Mouse (Mus musculus) fibroblast of lung, adult 2 months (primary cell): Measurements from ENCODE around the gene Olfr1151.

Source experiments
- DNase-seq: peaks from one replicate; pipeline ENCODE4 v3.0.0-alpha.2; 2011; ENCODE audit warnings: low read depth

Olfr1151 gene

DNA sequence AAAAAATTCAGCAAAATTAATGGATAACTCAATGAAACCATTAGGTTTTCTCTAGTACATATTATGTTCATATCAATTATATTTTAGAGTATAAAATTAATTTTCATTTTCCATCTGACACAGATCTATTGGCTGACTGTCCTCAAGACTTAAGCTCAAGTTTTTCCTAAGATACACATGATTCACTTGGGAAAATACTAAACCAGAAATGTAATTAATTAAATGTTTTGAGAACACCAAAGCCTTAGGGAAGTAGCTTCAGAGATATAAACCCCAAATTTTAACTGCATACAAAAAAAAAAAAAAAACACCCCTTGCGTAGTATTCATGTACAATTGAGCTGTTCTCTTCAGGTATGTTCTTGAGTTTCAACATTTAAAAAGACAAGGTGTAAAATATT lies at the start of gene Olfr1151:
TSS of gene Olfr1151 (plus strand) at position 301 of the 400 bp plus-strand sequence.
- no peak for DNase-seq

DNA sequence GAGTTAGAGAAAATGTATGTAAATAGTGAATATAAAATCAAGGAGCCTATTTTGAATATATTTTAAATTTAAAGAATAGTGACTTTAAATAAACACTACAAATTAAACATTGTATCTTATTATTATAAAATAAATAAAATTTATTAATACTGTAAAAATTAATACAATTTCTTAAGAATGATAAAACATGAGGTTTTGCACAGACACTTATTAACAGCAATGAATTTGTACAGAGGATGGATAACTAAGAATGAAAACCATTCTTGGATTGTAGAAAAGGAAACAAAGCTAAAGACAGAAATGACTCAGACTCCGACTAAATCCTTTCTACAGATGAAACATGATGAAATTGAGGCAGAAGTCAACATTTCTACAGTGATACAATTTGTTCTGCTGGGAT lies 46.1 kb upstream of the Olfr1151 start, which contains the start of gene Olfr1145:
TSS of gene Olfr1145 (plus strand) at position 301 of the 400 bp plus-strand sequence.
- DNase-seq, result no peak

DNA sequence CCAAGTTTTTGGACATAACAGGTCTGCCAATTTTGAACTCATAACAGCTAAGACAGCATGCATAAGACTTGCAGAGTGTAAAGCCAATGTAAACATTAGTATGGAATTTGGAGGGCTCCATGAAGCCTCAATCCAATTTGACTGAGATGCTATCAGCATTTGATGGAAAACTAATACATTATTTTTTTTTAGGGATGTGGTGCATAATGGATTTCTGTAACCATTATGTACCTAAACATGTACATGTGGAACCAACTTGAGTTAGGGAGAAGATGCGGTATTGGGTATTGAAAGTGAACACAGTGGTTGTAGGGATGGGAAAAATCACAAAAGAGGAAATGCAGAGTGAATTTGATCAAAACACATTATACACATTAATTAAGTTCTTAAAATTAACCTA lies 25.4 kb upstream of the Olfr1151 start, which contains the start of gene Olfr1148:
TSS of gene Olfr1148 (plus strand) at position 301 of the 400 bp plus-strand sequence.
- no peak for DNase-seq

DNA sequence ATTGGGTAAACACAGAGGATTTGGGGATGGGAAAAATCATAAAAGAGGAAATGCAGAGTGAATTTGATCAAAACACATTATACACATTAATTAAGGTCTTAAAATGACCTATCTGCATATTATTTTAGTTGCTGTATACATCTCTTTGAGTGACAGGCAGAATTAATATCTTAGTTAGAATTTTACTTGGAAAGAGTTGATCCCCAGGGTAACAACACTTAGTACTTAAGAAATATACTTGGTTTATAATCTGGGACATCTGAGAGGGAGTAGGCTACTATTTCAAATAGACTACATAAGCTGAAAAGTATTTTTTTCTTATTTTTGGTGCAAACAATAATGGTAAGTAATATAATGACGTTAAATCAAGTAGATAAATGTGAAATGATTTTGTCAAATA lies 12.0 kb upstream of the Olfr1151 start, which contains the start of gene Olfr1150-ps1:
TSS of gene Olfr1150-ps1 (plus strand) at position 301 of the 400 bp plus-strand sequence.
- no peak for DNase-seq

DNA sequence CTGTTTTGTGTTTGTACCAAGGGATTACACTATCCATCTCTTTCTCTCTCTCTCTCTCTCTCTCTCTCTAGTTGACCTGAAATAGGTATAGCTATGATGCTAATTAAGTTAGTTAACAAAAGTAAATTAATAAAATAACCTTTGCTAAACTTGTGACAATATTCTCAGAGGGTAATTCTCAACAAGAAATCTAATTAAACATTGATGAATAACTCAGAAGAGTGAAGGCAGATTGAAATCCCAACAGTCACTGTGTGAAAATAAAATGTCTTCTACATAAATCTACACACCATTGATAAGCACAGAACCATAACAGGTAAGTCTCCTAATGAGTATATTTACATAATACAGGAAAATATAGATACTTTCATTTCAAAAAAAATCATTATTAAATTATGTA lies 10.5 kb downstream of the Olfr1151 start, which contains the start of gene Olfr1152:
TSS of gene Olfr1152 (plus strand) at position 301 of the 400 bp plus-strand sequence.
- no peak for DNase-seq

DNA sequence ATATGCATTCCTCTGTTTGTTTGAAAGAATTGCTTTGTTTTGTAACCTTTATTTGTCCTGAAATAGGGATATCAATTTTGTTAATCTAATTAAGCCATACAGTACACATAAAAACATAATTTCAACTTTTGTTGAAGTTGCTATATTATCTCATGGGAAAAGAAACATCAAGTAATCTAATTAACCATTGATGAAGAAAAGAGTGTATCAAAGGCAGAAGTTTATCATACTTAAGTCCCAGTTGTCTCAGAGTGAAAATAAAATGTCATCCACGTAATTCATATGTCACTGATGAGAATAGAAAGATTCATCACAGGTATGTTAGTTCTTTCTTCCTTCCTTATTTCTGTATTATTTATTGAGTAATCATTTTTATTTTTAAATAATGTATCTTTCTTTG lies 39.0 kb downstream of the Olfr1151 start, which contains the start of gene Olfr1153:
TSS of gene Olfr1153 (plus strand) at position 301 of the 400 bp plus-strand sequence.
- no peak for DNase-seq

DNA sequence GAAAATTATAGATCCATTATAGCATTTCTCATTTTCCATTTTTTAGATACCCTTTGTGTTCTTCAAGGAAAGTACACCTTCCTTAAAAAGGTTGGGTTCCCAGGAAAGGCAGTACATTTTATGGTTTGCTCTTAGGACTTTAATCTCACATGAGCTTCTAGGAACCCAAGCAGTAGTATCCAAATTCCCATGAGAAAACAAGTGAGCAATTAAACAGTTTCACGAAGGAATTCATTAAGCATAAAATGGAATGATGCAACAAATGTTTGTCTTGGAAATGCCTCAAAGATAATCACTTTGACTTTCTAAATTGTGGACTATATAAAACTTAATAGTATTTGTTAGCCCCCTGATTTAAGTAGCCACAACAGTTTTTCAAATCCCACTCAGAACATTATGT lies 49.4 kb downstream of the Olfr1151 start, which contains the start of gene Olfr1154:
TSS of gene Olfr1154 (minus strand) at position 101 of the 400 bp plus-strand sequence.
- DNase-seq, result no peak
